Comparison of ENCODE assay signal across 8 mouse cellular contexts in genomic region chr3:135422856-135423607, GRCm38 (mm10). TPM values are rescaled to one million over a fixed set of nuclear protein-coding genes. Genes with fewer than 3 reads are reported as not detected.
A peak's percentile ranks its signal among the peaks of the same experiment; 100 is the strongest.
DNase-seq lines count a peak whose midpoint lies in the region; ATAC-seq and TF ChIP-seq lines count a peak whose summit lies in the region.

No protein-coding gene starts in this region.

- H3K4me2 ChIP-seq in forebrain, embryonic 13.5 days: peak overlapping the region; percentile 83
- H3K4me2 ChIP-seq in neural tube, embryonic 14.5 days (ENCODE audit: low read depth, low read length): peak overlapping the region; percentile 53

- H3K9ac ChIP-seq in ES-Bruce4 (ENCODE audit: low read depth, poor library complexity, severe bottlenecking): peak overlapping the region; percentile 63
- peak overlapping the region; percentile 87 for H3K9ac ChIP-seq in forebrain, embryonic 13.5 days
- H3K9ac ChIP-seq in neural tube, embryonic 14.5 days (replicated peaks; ENCODE audit: low read depth, low read length): peak overlapping the region; percentile 79

- peak; percentile 88 to 92 for DNase-seq in heart, postnatal 14 days
- DNase-seq in layer of hippocampus, adult 18-20 months (ENCODE audit: low spot score in 2 of 2): peak; percentile 79 to 87
- peak; percentile 79 for DNase-seq in lung, adult 18-20 months

- ATAC-seq in cerebellum, adult (ENCODE audit: insufficient number of reproducible peaks, low FRiP score, low TSS enrichment): peak; percentile 95
- ATAC-seq in forebrain, embryonic 13.5 days: peak; percentile 98
- ATAC-seq in neural tube, embryonic 14.5 days (ENCODE audit: low read depth): peak; percentile 98

- peak overlapping the region; percentile 74 for H3K27ac ChIP-seq in ES-Bruce4 (ENCODE audit: insufficient read depth, low read length)
- peak overlapping the region; percentile 92 for H3K27ac ChIP-seq in forebrain, embryonic 13.5 days
- H3K27ac ChIP-seq in neural tube, embryonic 14.5 days (ENCODE audit: low read depth, low read length): peak overlapping the region; percentile 97
- H3K27ac ChIP-seq in testis, adult 2 months (ENCODE audit: control insufficient read depth, insufficient read depth, low read depth, low read length): peak overlapping the region; percentile 95

- TF ChIP-seq CTCF in ES-Bruce4 (IDR thresholded peaks at IDR 0.05; ENCODE audit: low read depth, low read length): no peak
- no peak; the same call in 1 of the 2 replicates for TF ChIP-seq CTCF in testis, adult 2 months (IDR thresholded peaks at IDR 0.05; ENCODE audit: control insufficient read depth, insufficient read depth, insufficient replicate concordance, low read depth, low read length)

- H3K4me3 ChIP-seq in ES-Bruce4 (ENCODE audit: low read depth, low read length): peak overlapping the region; percentile 95
- H3K4me3 ChIP-seq in forebrain, embryonic 13.5 days: peak overlapping the region; percentile 73
- H3K4me3 ChIP-seq in neural tube, embryonic 14.5 days (ENCODE audit: low read depth, low read length): peak overlapping the region; percentile 60
- H3K4me3 ChIP-seq in testis, adult 2 months (ENCODE audit: control insufficient read depth, low read depth, low read length): peak overlapping the region; percentile 86

- under 1% methylated on average over 84 of the region's 103 CpGs for WGBS in forebrain, embryonic 13.5 days
- under 1% methylated on average over 78 of the region's 103 CpGs for WGBS in neural tube, embryonic 14.5 days

- H3K27me3 ChIP-seq in ES-Bruce4 (ENCODE audit: control insufficient read depth, insufficient read depth, low read length, poor library complexity, severe bottlenecking): no peaks in the 10 kb centered on the region
- no peaks in the 10 kb centered on the region for H3K27me3 ChIP-seq in forebrain, embryonic 13.5 days
- no peaks in the 10 kb centered on the region for H3K27me3 ChIP-seq in neural tube, embryonic 14.5 days (ENCODE audit: control insufficient read depth, insufficient read depth, low read length)
- H3K27me3 ChIP-seq in testis, adult 2 months (ENCODE audit: control insufficient read depth, insufficient read depth, low read length): no peaks in the 10 kb centered on the region

- no peaks in the 10 kb centered on the region for H3K4me1 ChIP-seq in ES-Bruce4 (ENCODE audit: control insufficient read depth, insufficient read depth, low read length)
- peaks cover 27% of the 10 kb centered on the region for H3K4me1 ChIP-seq in forebrain, embryonic 13.5 days
- H3K4me1 ChIP-seq in neural tube, embryonic 14.5 days (ENCODE audit: control insufficient read depth, insufficient read depth, low read length): peaks cover 13% of the 10 kb centered on the region
- H3K4me1 ChIP-seq in testis, adult 2 months (ENCODE audit: control insufficient read depth, insufficient read depth, low read length): peaks cover 2% of the 10 kb centered on the region; the same call in 1 of the 2 replicates

- H3K9me3 ChIP-seq in ES-Bruce4 (replicated peaks; ENCODE audit: control insufficient read depth, insufficient read depth, low read length, poor library complexity, severe bottlenecking): no peaks in the 10 kb centered on the region
- H3K9me3 ChIP-seq in forebrain, embryonic 13.5 days (replicated peaks): no peaks in the 10 kb centered on the region
- H3K9me3 ChIP-seq in neural tube, embryonic 14.5 days (ENCODE audit: control insufficient read depth, low read length): no peaks in the 10 kb centered on the region

- intact Hi-C loops in heart, postnatal 14 days (cut with DNase I): loop anchor here (2.0 kb wide), 1 partner anchor 16 kb away; the partner anchor contains the start of gene Ube2d3

- H3K36me3 ChIP-seq in ES-Bruce4 (ENCODE audit: control insufficient read depth, insufficient read depth, low read length, poor library complexity, severe bottlenecking): no peaks in the 10 kb centered on the region; the same call in 1 of the 2 replicates
- H3K36me3 ChIP-seq in forebrain, embryonic 13.5 days (ENCODE audit: poor library complexity, severe bottlenecking): no peaks in the 10 kb centered on the region
- H3K36me3 ChIP-seq in neural tube, embryonic 14.5 days (ENCODE audit: control insufficient read depth, insufficient read depth, low read length): 0 out of 2 replicates have a peak, but pooled peaks cover 2% of the 10 kb centered on the region
- H3K36me3 ChIP-seq in testis, adult 2 months (ENCODE audit: control insufficient read depth, insufficient read depth, low read length): no peaks in the 10 kb centered on the region

- 0 out of 2 replicates have a peak, but pooled peaks have one; percentile 7 for TF ChIP-seq EP300 in ES-Bruce4 (IDR thresholded peaks at IDR 0.05; ENCODE audit: insufficient read depth, low read depth, low read length)

- peak; percentile 74 for TF ChIP-seq POLR2A in ES-Bruce4 (IDR thresholded peaks at IDR 0.05; ENCODE audit: insufficient read depth, low read length)
- peak; percentile 79; the same call in 1 of the 2 replicates for TF ChIP-seq POLR2A in testis, adult 2 months (IDR thresholded peaks at IDR 0.05; ENCODE audit: control insufficient read depth, low read depth, low read length)

RNA-seq across cellular contexts. Expression of gene Cisd2, which starts 0.7 kb away (rescaled TPM):
- 24.7 and 26.2 TPM in 2 replicates for polyA plus RNA-seq in ES-Bruce4 (2011; ENCODE audit: insufficient read depth, insufficient read length, low read depth, missing spikeins)
- polyA plus RNA-seq in forebrain, embryonic 13.5 days (2015; fragmentation: Nextera tagmentation; extraction: Ambion mirVana): 77.3 and 80.3 TPM in 2 replicates
- 10 to 100 TPM; 43.0 to 45.7 TPM for total RNA-seq in heart, postnatal 14 days (2021)
- 10 to 100 TPM; 32.1 to 32.4 TPM for total RNA-seq in layer of hippocampus, adult 18-20 months (2021)
- 71.2 and 71.8 TPM in 2 replicates for polyA plus RNA-seq in neural tube, embryonic 14.5 days (2014; fragmentation: Nextera tagmentation; extraction: Ambion mirVana)
- polyA plus RNA-seq in testis, adult 2 months (2012; rRNA removed): 6.5 and 6.7 TPM in 2 replicates

RNA-seq across cellular contexts. Expression of gene Ube2d3, which starts 14.9 kb away (rescaled TPM):
- 485 and 516 TPM in 2 replicates for polyA plus RNA-seq in ES-Bruce4 (2011; ENCODE audit: insufficient read depth, insufficient read length, low read depth, missing spikeins)
- polyA plus RNA-seq in forebrain, embryonic 13.5 days (2015; fragmentation: Nextera tagmentation; extraction: Ambion mirVana): 470 and 482 TPM in 2 replicates
- 100 to 1,000 TPM; 292 to 344 TPM for total RNA-seq in heart, postnatal 14 days (2021)
- 100 to 1,000 TPM; 233 to 238 TPM for total RNA-seq in layer of hippocampus, adult 18-20 months (2021)
- 379 and 446 TPM in 2 replicates for polyA plus RNA-seq in neural tube, embryonic 14.5 days (2014; fragmentation: Nextera tagmentation; extraction: Ambion mirVana)
- 493 and 621 TPM in 2 replicates for polyA plus RNA-seq in testis, adult 2 months (2012; rRNA removed)

Comparison
In these comparisons a context has a peak if more than half of its experiments do, and no peak if none do; other contexts are left out.
1. Peak in every context shown above with its lines: DNase-seq, ATAC-seq, H3K4me3 ChIP-seq and H3K27ac ChIP-seq.